Mouse (Mus musculus) T-helper 17 cell (primary cell): ENCODE data around the gene Nkapl.

Source experiments
- in situ Hi-C, 2 experiments: fragments of 300-600 bp; cut with MboI, MseI; formaldehyde crosslinking; loops; 1 replicate in 1 of 2; 2 replicates in 1 of 2; pipeline ENCODE4 v1.15.1; 2025; ENCODE audit warnings: high pct_unique_total_duplicates in 2 of 2

Gene Nkapl

GRCm38 (mm10) chr13:21435476-21435875 is 32.8 kb downstream of the Nkapl start:
- in situ Hi-C loops = loop anchor here in 1 of 2 experiments (5.0 kb wide), 1 partner anchor 357 kb away; no protein-coding TSS in a partner anchor

- in situ Hi-C loops = no loop called here
These were observed 40.7 kb downstream of the Nkapl start for GRCm38 (mm10) chr13:21427631-21428030.

- in situ Hi-C loops = no loop called here
These were observed 45.0 kb downstream of the Nkapl start for GRCm38 (mm10) chr13:21423301-21423700.

- in situ Hi-C loops = no loop called here
These were observed 49.4 kb downstream of the Nkapl start for GRCm38 (mm10) chr13:21418865-21419264.

- in situ Hi-C loops = no loop called here
These were observed 50.9 kb downstream of the Nkapl start for GRCm38 (mm10) chr13:21417298-21418010.
